Mouse (Mus musculus) liver, postnatal 0 days (tissue): Measurements from ENCODE around the gene Tm4sf5.

Source experiments
- CTCF ChIP-seq: sonication (generic); IDR thresholded peaks from 2 replicates; pipeline ENCODE4 v1.5.1; 2016; ENCODE audit warnings: antibody characterized with exemption, low read depth
- EP300 ChIP-seq: IDR thresholded peaks from 2 replicates; pipeline ENCODE4 v1.6.1; 2016; ENCODE audit warnings: antibody characterized with exemption, low read depth, mild to moderate bottlenecking

DNA sequence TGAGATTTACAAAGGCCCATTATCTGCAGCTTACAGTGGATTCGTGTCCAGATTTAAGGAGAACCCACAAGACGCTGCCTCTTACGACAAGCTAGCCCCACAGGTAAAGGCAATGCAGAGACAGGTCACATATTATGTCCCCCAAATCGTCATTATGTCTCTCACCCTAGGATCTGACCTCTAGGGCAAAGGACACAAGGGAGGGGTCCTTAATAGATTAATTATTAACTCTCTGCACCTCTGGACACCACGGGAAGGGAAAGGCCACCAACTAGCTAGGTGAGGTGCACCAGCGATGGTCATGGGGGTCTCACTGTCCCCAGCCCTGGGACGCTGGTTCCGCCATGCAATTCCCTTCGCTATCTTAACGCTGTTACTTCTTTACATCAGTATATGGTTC, 13.9 kb downstream of the Tm4sf5 start, which contains the start of gene Gltpd2:
- no peak for TF ChIP-seq CTCF
- TF ChIP-seq EP300, result no peak
